Mouse (Mus musculus) liver, adult 2 months (tissue): ENCODE measurements around the gene Sema6d.

Experiments
- CTCF ChIP-seq: fragments of 200-500 bp; IDR thresholded peaks from 2 replicates; pipeline ENCODE4 v1.5.1; 2011; ENCODE audit warnings: low read depth, low read length, control low read depth
- POLR2A ChIP-seq: fragments of 200-500 bp; IDR thresholded peaks from 2 replicates; pipeline ENCODE4 v1.6.1; 2011; ENCODE audit warnings: low read length, control low read depth; ENCODE audit not compliant: insufficient read depth; ENCODE audit errors: extremely low read depth

- no peak for TF ChIP-seq CTCF
- no peak for TF ChIP-seq POLR2A
Measured at GRCm38 (mm10) chr2:124099697-124100096, 9.9 kb downstream of the Sema6d start.
